Mouse (Mus musculus) heart, adult 2 months (tissue): Measurements from ENCODE around the gene Rnf207.

Experiments
- CTCF ChIP-seq: fragments of 200-600 bp; IDR thresholded peaks from 2 replicates; pipeline ENCODE4 v1.8.1; 2022; ENCODE audit warnings: antibody characterized with exemption, mild to moderate bottlenecking, moderate library complexity
- EP300 ChIP-seq: fragments of 200-500 bp; IDR thresholded peaks from 2 replicates; pipeline ENCODE4 v1.6.1; 2011; ENCODE audit warnings: low read depth, low read length, control low read depth; ENCODE audit not compliant: insufficient read depth
- POLR2A ChIP-seq: fragments of 200-500 bp; IDR thresholded peaks from 2 replicates; pipeline ENCODE4 v1.6.1; 2011; ENCODE audit warnings: mild to moderate bottlenecking, low read depth, low read length, control low read depth; ENCODE audit not compliant: insufficient read depth

GRCm38 (mm10) chr4:152339293-152339790 is 20.5 kb upstream of the Rnf207 start:
- no peak for TF ChIP-seq CTCF
- no peak for TF ChIP-seq EP300
- TF ChIP-seq POLR2A: no peak
